In genomic region chr2:151747847-151748705, GRCm38 (mm10) we compare ENCODE assay signal across 8 mouse cellular contexts. TPM values are rescaled to one million over a fixed set of nuclear protein-coding genes. Genes with fewer than 3 reads are reported as not detected.
DNase-seq lines count a peak whose midpoint lies in the region; ATAC-seq lines count a peak whose summit lies in the region.

No protein-coding gene starts in this region.

- H3K36me3 ChIP-seq in forebrain, embryonic 13.5 days (ENCODE audit: poor library complexity, severe bottlenecking) = no peaks in the 10 kb centered on the region
- no peaks in the 10 kb centered on the region for H3K36me3 ChIP-seq in hindbrain, embryonic 16.5 days (ENCODE audit: control insufficient read depth, insufficient read depth, low read length)

- no peak overlapping the region for H3K4me3 ChIP-seq in forebrain, embryonic 13.5 days
- no peak overlapping the region for H3K4me3 ChIP-seq in hindbrain, embryonic 16.5 days (ENCODE audit: low read length)

- DNase-seq in Muller cell, postnatal 12 days (ENCODE audit: inconsistent ontology term) = peak; percentile 66
- DNase-seq in layer of hippocampus, postnatal 36 days = peak; percentile 71 to 77
- DNase-seq in right cerebral cortex, adult 18-20 months = peak; percentile 74
- peak; percentile 61 for DNase-seq in urinary bladder, postnatal 25 days (ENCODE audit: low spot score)

- ATAC-seq in cerebellum, adult (ENCODE audit: insufficient number of reproducible peaks, low FRiP score, low TSS enrichment) = 0 out of 2 replicates have a peak, but pooled peaks have one; percentile 49
- ATAC-seq in forebrain, embryonic 13.5 days = peak; percentile 87
- peak; percentile 93 for ATAC-seq in hindbrain, embryonic 16.5 days
- ATAC-seq in megakaryocyte, adult 5-6 weeks (ENCODE audit: poor library complexity, severe bottlenecking) = peak; percentile 86

- H3K9ac ChIP-seq in forebrain, embryonic 13.5 days = 0 out of 2 replicates have a peak overlapping the region, but pooled peaks have one; percentile 16
- peak overlapping the region; percentile 36; the same call in 1 of the 2 replicates for H3K9ac ChIP-seq in hindbrain, embryonic 16.5 days (ENCODE audit: low read depth, low read length)

- no peak overlapping the region for H3K27ac ChIP-seq in forebrain, embryonic 13.5 days
- H3K27ac ChIP-seq in hindbrain, embryonic 16.5 days (ENCODE audit: low read depth, low read length) = peak overlapping the region; percentile 48; the same call in 1 of the 2 replicates

- WGBS in forebrain, embryonic 13.5 days = 19% methylated on average over 19 of the region's 19 CpGs
- 27% methylated on average over 19 of the region's 19 CpGs for WGBS in hindbrain, embryonic 16.5 days

- H3K9me3 ChIP-seq in forebrain, embryonic 13.5 days (replicated peaks) = no peaks in the 10 kb centered on the region
- H3K9me3 ChIP-seq in hindbrain, embryonic 16.5 days (ENCODE audit: control insufficient read depth, low read length) = no peaks in the 10 kb centered on the region

- no peaks in the 10 kb centered on the region for H3K4me1 ChIP-seq in forebrain, embryonic 13.5 days
- H3K4me1 ChIP-seq in hindbrain, embryonic 16.5 days (ENCODE audit: control insufficient read depth, insufficient read depth, low read depth, low read length) = no peaks in the 10 kb centered on the region; the same call in 1 of the 2 replicates

- H3K4me2 ChIP-seq in forebrain, embryonic 13.5 days = peak overlapping the region; percentile 16
- peak overlapping the region; percentile 27; the same call in 1 of the 2 replicates for H3K4me2 ChIP-seq in hindbrain, embryonic 16.5 days (ENCODE audit: low read length)

- H3K27me3 ChIP-seq in forebrain, embryonic 13.5 days = peaks cover 16% of the 10 kb centered on the region; the same call in 1 of the 2 replicates
- 0 out of 2 replicates have a peak, but pooled peaks cover 2% of the 10 kb centered on the region for H3K27me3 ChIP-seq in hindbrain, embryonic 16.5 days (replicated peaks; ENCODE audit: control insufficient read depth, insufficient read depth, low read length)

RNA-seq across cellular contexts. Expression of gene Psmf1, which starts 4.1 kb away (rescaled TPM):
- 49.9 and 50.9 TPM in 2 replicates for polyA plus RNA-seq in forebrain, embryonic 13.5 days (2015; fragmentation: Nextera tagmentation; extraction: Ambion mirVana)
- 65.1 and 65.7 TPM in 2 replicates for polyA plus RNA-seq in hindbrain, embryonic 16.5 days (2015; fragmentation: Nextera tagmentation; extraction: Ambion mirVana)
- 10 to 100 TPM; 31.3 to 33.7 TPM for total RNA-seq in layer of hippocampus, postnatal 36 days (2021)
- 18.0 and 19.0 TPM in 2 replicates for total RNA-seq in megakaryocyte, adult 5-6 weeks (2015)
- 10.1 and 10.8 TPM in 2 replicates for total RNA-seq in megakaryocyte, adult 5-6 weeks (2017)

RNA-seq across cellular contexts. Expression of gene Tmem74b, which starts 46.3 kb away (rescaled TPM):
- 13.3 and 16.9 TPM in 2 replicates for polyA plus RNA-seq in forebrain, embryonic 13.5 days (2015; fragmentation: Nextera tagmentation; extraction: Ambion mirVana)
- polyA plus RNA-seq in hindbrain, embryonic 16.5 days (2015; fragmentation: Nextera tagmentation; extraction: Ambion mirVana) = 32.3 and 32.7 TPM in 2 replicates
- 1 to 10 TPM; 4.4 to 4.8 TPM for total RNA-seq in layer of hippocampus, postnatal 36 days (2021)
- not detected in 2 replicates for total RNA-seq in megakaryocyte, adult 5-6 weeks (2015)
- total RNA-seq in megakaryocyte, adult 5-6 weeks (2017) = not detected in 2 replicates

Comparison
In these comparisons a context has a peak if more than half of its experiments do, and no peak if none do; other contexts are left out.
1. RNA of gene Tmem74b, which starts 46.3 kb away (total RNA-seq): 4.4 to 4.8 TPM in layer of hippocampus, postnatal 36 days; not detected in megakaryocyte, adult 5-6 weeks; every median in the first group is over 4 times any median in the second.
2. Peak in every context shown above with its lines, with median percentiles within 50 percentile points of each other: DNase-seq and ATAC-seq.